Mouse (Mus musculus): ENCODE measurements around the gene A930018P22Rik.

DNA sequence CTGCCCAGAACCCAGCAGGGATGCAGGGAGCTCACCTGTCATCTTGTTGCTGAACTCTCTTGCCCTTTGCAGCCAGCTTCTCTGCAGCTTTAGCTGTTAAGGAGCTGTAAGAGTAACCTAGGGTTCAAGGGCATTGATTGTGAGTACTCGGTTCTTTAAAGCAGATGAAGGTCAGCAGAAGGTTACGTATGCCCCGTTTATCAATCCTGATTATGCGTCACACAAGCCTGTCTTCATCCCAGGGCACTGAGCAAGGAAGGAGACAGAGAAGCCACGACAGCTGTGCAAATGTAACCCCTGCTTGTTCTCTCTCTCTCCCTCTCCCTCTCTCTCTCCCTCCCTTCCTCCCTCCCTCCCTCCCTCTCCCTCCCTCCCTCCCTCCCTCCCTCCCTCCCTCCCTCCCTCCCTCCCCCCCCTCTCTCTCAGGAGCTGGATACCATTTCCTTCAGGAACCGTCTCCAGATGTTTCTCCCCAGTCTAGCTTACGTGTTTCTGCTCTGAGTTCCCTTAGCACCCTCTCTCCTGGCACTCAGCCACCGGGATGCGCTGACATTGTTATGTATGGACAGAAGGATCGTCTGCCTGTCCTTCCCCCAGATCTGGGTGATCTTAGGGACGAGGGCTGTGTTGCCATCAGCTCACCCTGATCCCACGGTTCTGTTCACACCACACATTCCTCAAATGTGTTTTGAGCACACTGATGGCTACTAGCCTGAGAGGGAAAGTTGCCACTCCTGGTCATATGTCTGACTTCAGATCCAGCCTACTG lies 10.7 kb downstream of the A930018P22Rik start:
- no peak for TF ChIP-seq CTCF (IDR thresholded peaks at IDR 0.05; ENCODE audit: low read depth, low read length)
- no peak for TF ChIP-seq GATA1 (IDR thresholded peaks at IDR 0.05; ENCODE audit: borderline replicate concordance, low read length)

Data from G1E (cell line).